27 mouse cellular contexts compared by ENCODE assay signal in genomic region chr11:58929641-58930040, GRCm38 (mm10). TPM values are rescaled to one million over a fixed set of nuclear protein-coding genes. Genes with fewer than 3 reads are reported as not detected.
DNase-seq lines count a peak whose midpoint lies in the region; ATAC-seq and TF ChIP-seq lines count a peak whose summit lies in the region.
"Had no signal": no experiment of that assay in that cellular context is flagged by ENCODE, and none has a peak within 500 bp of the region (broad histone marks: within the 10 kb centered on the region; RNA-seq: fewer than 3 reads in every experiment).

No protein-coding gene starts in this region.

- H3K36me3 ChIP-seq in liver, adult 2 months (ENCODE audit: control insufficient read depth, insufficient read depth, low read length): peaks cover 6% of the 10 kb centered on the region; the same call in 1 of the 2 replicates
- H3K36me3 ChIP-seq in liver, embryonic 16.5 days (ENCODE audit: control insufficient read depth, insufficient read depth): peaks cover 19% of the 10 kb centered on the region

- H3K9me3 ChIP-seq in liver, embryonic 16.5 days (replicated peaks; ENCODE audit: control insufficient read depth, low read length): no peaks in the 10 kb centered on the region
- H3K9me3 ChIP-seq: embryonic facial prominence, embryonic 15.5 days; forebrain, embryonic 10.5 days; neural tube, embryonic 15.5 days had no signal

- 33% methylated on average over 3 of the region's 3 CpGs for WGBS in liver, adult 2 months
- WGBS in liver, embryonic 16.5 days (ENCODE audit: insufficient replicate concordance): 52% methylated on average over 3 of the region's 3 CpGs

- ATAC-seq in liver, embryonic 16.5 days (ENCODE audit: low read depth): no peak
- no peak for ATAC-seq in erythroid progenitor cell, adult 5-6 weeks (replicated peaks; ENCODE audit: low FRiP score, poor library complexity, severe bottlenecking)
- no peak for ATAC-seq in granulocyte monocyte progenitor cell, adult 5-6 weeks (replicated peaks; ENCODE audit: poor library complexity, severe bottlenecking)
- ATAC-seq: hindbrain, postnatal 0 days had no signal

- no peak overlapping the region for H3K4me3 ChIP-seq in liver, adult 2 months (ENCODE audit: insufficient read depth, low read depth, low read length)
- H3K4me3 ChIP-seq in liver, embryonic 16.5 days (ENCODE audit: low read depth, low read length): no peak overlapping the region
- H3K4me3 ChIP-seq: embryonic facial prominence, embryonic 15.5 days; forebrain, embryonic 10.5 days; neural tube, embryonic 15.5 days had no signal

- DNase-seq in liver, adult 2 months (ENCODE audit: extremely low read depth, low read depth, low spot score): peak; percentile 53
- no peak for DNase-seq in liver
- peak; percentile 67 for DNase-seq in kidney, adult 9 months
- DNase-seq in kidney, postnatal 25 days: peak; percentile 52 to 74
- no peak for DNase-seq in adrenal gland, postnatal 25 days
- DNase-seq: adrenal gland, postnatal 14 days; cerebellum, adult 18-20 months; cerebellum, postnatal 36 days; layer of hippocampus, postnatal 36 days; lung, postnatal 10 days; midbrain, embryonic 14.5 days; right cerebral cortex, postnatal 14 days; spleen, adult 18-20 months; thymus, adult 18-20 months had no signal

- TF ChIP-seq CTCF in liver, adult 2 months (IDR thresholded peaks at IDR 0.05; ENCODE audit: low read depth, low read length): no peak

- H3K27me3 ChIP-seq in liver, adult 2 months (ENCODE audit: control insufficient read depth, insufficient read depth, low read length): no peaks in the 10 kb centered on the region
- H3K27me3 ChIP-seq in liver, embryonic 16.5 days (ENCODE audit: control insufficient read depth, insufficient read depth, low read depth, low read length): no peaks in the 10 kb centered on the region
- H3K27me3 ChIP-seq: embryonic facial prominence, embryonic 15.5 days; neural tube, embryonic 15.5 days had no signal

- no peak overlapping the region for H3K27ac ChIP-seq in liver, adult 2 months (replicated peaks; ENCODE audit: insufficient read depth, low read depth, low read length)
- peak overlapping the region; percentile 63 for H3K27ac ChIP-seq in liver, embryonic 16.5 days (ENCODE audit: low read length)
- H3K27ac ChIP-seq: embryonic facial prominence, embryonic 15.5 days; forebrain, embryonic 10.5 days; hindbrain, postnatal 0 days; neural tube, embryonic 15.5 days had no signal

- no peak overlapping the region for H3K4me2 ChIP-seq in liver, embryonic 16.5 days (ENCODE audit: low read depth, low read length)
- H3K4me2 ChIP-seq: embryonic facial prominence, embryonic 15.5 days; neural tube, embryonic 15.5 days had no signal

- peaks cover 8% of the 10 kb centered on the region for H3K4me1 ChIP-seq in liver, adult 2 months (ENCODE audit: control insufficient read depth, insufficient read depth, low read length)
- H3K4me1 ChIP-seq in liver, embryonic 16.5 days (ENCODE audit: control insufficient read depth, low read depth, low read length): peaks cover 37% of the 10 kb centered on the region

- TF ChIP-seq POLR2A in liver, adult 2 months (IDR thresholded peaks at IDR 0.05; ENCODE audit: extremely low read depth, insufficient read depth, low read length): no peak

- H3K9ac ChIP-seq in liver, adult 2 months (ENCODE audit: low read depth, low read length): no peak overlapping the region
- peak overlapping the region; percentile 19 for H3K9ac ChIP-seq in liver, embryonic 16.5 days (ENCODE audit: low read depth, low read length)
- H3K9ac ChIP-seq: embryonic facial prominence, embryonic 15.5 days; neural tube, embryonic 15.5 days had no signal

- H3K79me2 ChIP-seq in liver, adult 2 months (ENCODE audit: control insufficient read depth, insufficient read depth, low read length): no peaks in the 10 kb centered on the region

RNA-seq across cellular contexts. Expression of gene Rnf187, which starts 9.1 kb away (rescaled TPM):
- total RNA-seq in liver, adult 2 months (2014; rRNA removed): 63.7 and 78.6 TPM in 2 replicates
- 122 and 134 TPM in 2 replicates for polyA plus RNA-seq in liver, adult 2 months (2012; rRNA removed)
- polyA plus RNA-seq in liver, embryonic 16.5 days (2015; fragmentation: Nextera tagmentation; extraction: Ambion mirVana): 74.5 and 81.7 TPM in 2 replicates
- 104 and 109 TPM in 2 replicates for total RNA-seq in erythroid progenitor cell, adult 5-6 weeks (2015; ENCODE audit: low replicate concordance)
- total RNA-seq in erythroid progenitor cell, adult 5-6 weeks (2017; ENCODE audit: low replicate concordance): 104 and 117 TPM in 2 replicates
- total RNA-seq in granulocyte monocyte progenitor cell, adult 5-6 weeks (2014; fragmentation: Nextera tagmentation): 78.6 and 79.3 TPM in 2 replicates
- total RNA-seq in granulocyte monocyte progenitor cell, adult 5-6 weeks (2017): 60.0 and 82.2 TPM in 2 replicates
- total RNA-seq in adrenal gland, postnatal 25 days (2021): 154 and 161 TPM in 2 replicates

RNA-seq across cellular contexts. Expression of gene Btnl10, which starts 11.9 kb away (rescaled TPM):
- total RNA-seq in liver, adult 2 months (2014; rRNA removed): not detected in 2 replicates
- not detected in 2 replicates for polyA plus RNA-seq in liver, adult 2 months (2012; rRNA removed)
- polyA plus RNA-seq in liver, embryonic 16.5 days (2015; fragmentation: Nextera tagmentation; extraction: Ambion mirVana): 14.1 and 14.3 TPM in 2 replicates
- total RNA-seq in erythroid progenitor cell, adult 5-6 weeks (2015; ENCODE audit: low replicate concordance): 407 and 422 TPM in 2 replicates
- total RNA-seq in erythroid progenitor cell, adult 5-6 weeks (2017; ENCODE audit: low replicate concordance): 484 and 553 TPM in 2 replicates
- not detected in 2 replicates for total RNA-seq in granulocyte monocyte progenitor cell, adult 5-6 weeks (2014; fragmentation: Nextera tagmentation)
- total RNA-seq in granulocyte monocyte progenitor cell, adult 5-6 weeks (2017): 0.13 TPM in 1 of 2 replicates, not detected in the other
- total RNA-seq in adrenal gland, postnatal 25 days (2021): not detected in 2 replicates
- total RNA-seq: gastrocnemius, adult 8-10 months; hindbrain, postnatal 0 days; layer of hippocampus, adult 18-20 months; left cerebral cortex, postnatal 14 days had no signal
- polyA plus RNA-seq: embryonic facial prominence, embryonic 15.5 days; heart, embryonic 16.5 days; stomach, embryonic 14.5 days had no signal

RNA-seq across cellular contexts. Expression of gene Hist3h2ba, which starts 19.1 kb away (rescaled TPM):
- total RNA-seq in liver, adult 2 months (2014; rRNA removed): 0.37 and 1.1 TPM in 2 replicates
- not detected in 2 replicates for polyA plus RNA-seq in liver, adult 2 months (2012; rRNA removed)
- polyA plus RNA-seq in liver, embryonic 16.5 days (2015; fragmentation: Nextera tagmentation; extraction: Ambion mirVana): 17.9 and 22.4 TPM in 2 replicates
- 265 and 290 TPM in 2 replicates for total RNA-seq in erythroid progenitor cell, adult 5-6 weeks (2015; ENCODE audit: low replicate concordance)
- total RNA-seq in erythroid progenitor cell, adult 5-6 weeks (2017; ENCODE audit: low replicate concordance): 136 and 409 TPM in 2 replicates
- not detected in 2 replicates for total RNA-seq in granulocyte monocyte progenitor cell, adult 5-6 weeks (2014; fragmentation: Nextera tagmentation)
- total RNA-seq in granulocyte monocyte progenitor cell, adult 5-6 weeks (2017): 1.5 and 2.3 TPM in 2 replicates
- 8.5 and 9.6 TPM in 2 replicates for total RNA-seq in adrenal gland, postnatal 25 days (2021)

RNA-seq across cellular contexts. Expression of gene Hist3h2a, which starts 24.8 kb away (rescaled TPM):
- 7.8 and 8.1 TPM in 2 replicates for total RNA-seq in liver, adult 2 months (2014; rRNA removed)
- polyA plus RNA-seq in liver, adult 2 months (2012; rRNA removed): 2.0 and 2.7 TPM in 2 replicates
- 21.2 and 24.4 TPM in 2 replicates for polyA plus RNA-seq in liver, embryonic 16.5 days (2015; fragmentation: Nextera tagmentation; extraction: Ambion mirVana)
- 186 and 192 TPM in 2 replicates for total RNA-seq in erythroid progenitor cell, adult 5-6 weeks (2015; ENCODE audit: low replicate concordance)
- 1,299 and 1,489 TPM in 2 replicates for total RNA-seq in erythroid progenitor cell, adult 5-6 weeks (2017; ENCODE audit: low replicate concordance)
- 9.3 and 14.0 TPM in 2 replicates for total RNA-seq in granulocyte monocyte progenitor cell, adult 5-6 weeks (2014; fragmentation: Nextera tagmentation)
- total RNA-seq in granulocyte monocyte progenitor cell, adult 5-6 weeks (2017): 234 and 237 TPM in 2 replicates
- 21.2 and 25.6 TPM in 2 replicates for total RNA-seq in adrenal gland, postnatal 25 days (2021)

RNA-seq across cellular contexts. Expression of gene Trim17, which starts 24.8 kb away (rescaled TPM):
- under 0.01 TPM in 1 of 2 replicates, not detected in the other for total RNA-seq in liver, adult 2 months (2014; rRNA removed)
- 0.04 TPM in 2 replicates for polyA plus RNA-seq in liver, adult 2 months (2012; rRNA removed)
- 0.15 and 0.19 TPM in 2 replicates for polyA plus RNA-seq in liver, embryonic 16.5 days (2015; fragmentation: Nextera tagmentation; extraction: Ambion mirVana)
- total RNA-seq in erythroid progenitor cell, adult 5-6 weeks (2015; ENCODE audit: low replicate concordance): 0.36 and 0.84 TPM in 2 replicates
- 1.2 TPM in 2 replicates for total RNA-seq in erythroid progenitor cell, adult 5-6 weeks (2017; ENCODE audit: low replicate concordance)
- not detected in 2 replicates for total RNA-seq in granulocyte monocyte progenitor cell, adult 5-6 weeks (2014; fragmentation: Nextera tagmentation)
- 0.13 TPM in 1 of 2 replicates, not detected in the other for total RNA-seq in granulocyte monocyte progenitor cell, adult 5-6 weeks (2017)
- total RNA-seq in adrenal gland, postnatal 25 days (2021): 0.21 TPM in 1 of 2 replicates, not detected in the other
- total RNA-seq: hematopoietic stem cell, adult 5-6 weeks had no signal

Comparison
In these comparisons a context has a peak if more than half of its experiments do, and no peak if none do; other contexts are left out.
1. DNase-seq: peak in liver, adult 2 months (single experiment), kidney, adult 9 months (single experiment) and kidney, postnatal 25 days (2 of 2); none in liver (single experiment) and adrenal gland, postnatal 25 days (single experiment).
2. RNA of gene Btnl10, which starts 11.9 kb away (total RNA-seq): 407 to 553 TPM in erythroid progenitor cell, adult 5-6 weeks; 0.13 TPM in granulocyte monocyte progenitor cell, adult 5-6 weeks, not detected in liver, adult 2 months and not detected in adrenal gland, postnatal 25 days; every median in the first group is over 100 times any median in the second.
3. RNA of gene Hist3h2ba, which starts 19.1 kb away (total RNA-seq): 136 to 409 TPM in erythroid progenitor cell, adult 5-6 weeks; 8.5 to 9.6 TPM in adrenal gland, postnatal 25 days, 1.5 to 2.3 TPM in granulocyte monocyte progenitor cell, adult 5-6 weeks and 0.37 to 1.1 TPM in liver, adult 2 months; every median in the first group is over 10 times any median in the second.